Mouse (Mus musculus): ENCODE data around the gene Was.

GRCm38 (mm10) chrX:8099435-8099834, 9.1 kb upstream of the Was start:
- TF ChIP-seq CTCF (IDR thresholded peaks at IDR 0.05) (no peak), POLR2A (IDR thresholded peaks at IDR 0.05; ENCODE audit: insufficient read depth, low read depth, low read length) (no peak)
